Mouse (Mus musculus): ENCODE measurements around the gene Olfr1199. TPM values are rescaled to one million over a fixed set of nuclear protein-coding genes. Genes with fewer than 3 reads are reported as not detected.

Gene Olfr1199
- total RNA-seq (2021): not detected

GRCm38 (mm10) chr2:88760369-88760768 is at the start of gene Olfr1199:
Olfr1199 (minus strand) TSS chr2:88760469.
- no peak for DNase-seq

GRCm38 (mm10) chr2:88792736-88793135 is 32.5 kb upstream of the Olfr1199 start, which contains the start of gene Olfr1201:
Olfr1201 (plus strand) TSS chr2:88793036.
- no peak for DNase-seq

GRCm38 (mm10) chr2:88770388-88770787 is 10.1 kb upstream of the Olfr1199 start, which contains the start of gene Olfr1200:
Olfr1200 (minus strand) TSS chr2:88770488.
- no peak for DNase-seq

GRCm38 (mm10) chr2:88751270-88751669 is 9.0 kb downstream of the Olfr1199 start, which contains the start of gene Olfr1198:
Olfr1198 (minus strand) TSS chr2:88751370.
- no peak for DNase-seq

GRCm38 (mm10) chr2:88743379-88743778 is 16.9 kb downstream of the Olfr1199 start:
- no peak for DNase-seq

GRCm38 (mm10) chr2:88732266-88732665 is 28.0 kb downstream of the Olfr1199 start, which contains the start of gene Olfr1197:
Olfr1197 (minus strand) TSS chr2:88732366.
- DNase-seq: no peak

GRCm38 (mm10) chr2:88704497-88704896 is 55.8 kb downstream of the Olfr1199 start, which contains the start of gene Olfr1196:
Olfr1196 (minus strand) TSS chr2:88704597.
- no peak for DNase-seq

Other genes with a start within 250 kb of the Olfr1199 start
- gene Olfr1186, start 241.9 kb downstream of the Olfr1199 start, total RNA-seq (2021): not detected
- gene Olfr1188, start 203.5 kb downstream of the Olfr1199 start, total RNA-seq (2021): not detected
- not detected for gene Olfr1189, start 174.0 kb downstream of the Olfr1199 start, total RNA-seq (2021)
- not detected for gene Olfr1191-ps1, start 119.9 kb downstream of the Olfr1199 start, total RNA-seq (2021)
- not detected for gene Olfr1192-ps1, start 112.0 kb downstream of the Olfr1199 start, total RNA-seq (2021)
- gene Olfr1193, start 84.8 kb downstream of the Olfr1199 start, total RNA-seq (2021): not detected
- not detected for gene Olfr1195, start 71.3 kb downstream of the Olfr1199 start, total RNA-seq (2021)
- not detected for gene Olfr1196, start 55.9 kb downstream of the Olfr1199 start, total RNA-seq (2021)
- gene Olfr1197, start 28.1 kb downstream of the Olfr1199 start, total RNA-seq (2021): not detected
- gene Olfr1198, start 9.1 kb downstream of the Olfr1199 start, total RNA-seq (2021): not detected
- gene Olfr1200, start 10.0 kb upstream of the Olfr1199 start, total RNA-seq (2021): not detected
- not detected for gene Olfr1201, start 32.6 kb upstream of the Olfr1199 start, total RNA-seq (2021)
- not detected for gene Olfr1202, start 54.0 kb upstream of the Olfr1199 start, total RNA-seq (2021)
- not detected for gene Olfr1205, start 69.3 kb upstream of the Olfr1199 start, total RNA-seq (2021)
- gene Olfr1204, start 88.8 kb upstream of the Olfr1199 start, total RNA-seq (2021): not detected
- gene Olfr1206, start 102.8 kb upstream of the Olfr1199 start, total RNA-seq (2021): not detected
- not detected for gene Olfr1208, start 141.8 kb upstream of the Olfr1199 start, total RNA-seq (2021)
- not detected for gene Olfr1209, start 154.7 kb upstream of the Olfr1199 start, total RNA-seq (2021)
- not detected for gene Olfr1211, start 177.6 kb upstream of the Olfr1199 start, total RNA-seq (2021)
- gene Olfr1212, start 193.5 kb upstream of the Olfr1199 start, total RNA-seq (2021): not detected
- not detected for gene Gm13762, start 219.8 kb upstream of the Olfr1199 start, total RNA-seq (2021)
- gene Olfr1214, start 232.2 kb upstream of the Olfr1199 start, total RNA-seq (2021): not detected
- gene Olfr1215, start 246.5 kb upstream of the Olfr1199 start, total RNA-seq (2021): not detected

All from layer of hippocampus, postnatal 36 days (tissue).